Mouse (Mus musculus) C3H10T1/2 (cell line): Measurements from ENCODE around the gene Spry2. TPM values are rescaled to one million over a fixed set of nuclear protein-coding genes. Genes with fewer than 3 reads are reported as not detected.

Source experiments
- polyA plus RNA-seq, 2 experiments: library from polyadenylated mRNA; unstranded; fragments of >200 nt; fragmentation: generic; extraction: Trizol; gene quantifications; one replicate each; pipeline ENCODE4 v1.2.1; 2012; ENCODE audit warnings: missing spikeins in 2 of 2

Spry2 gene
- 10 to 100 TPM in 1 of 2 experiments, 1 to 10 TPM in 1; 2.9 to 27.7 TPM for polyA plus RNA-seq

DNA sequence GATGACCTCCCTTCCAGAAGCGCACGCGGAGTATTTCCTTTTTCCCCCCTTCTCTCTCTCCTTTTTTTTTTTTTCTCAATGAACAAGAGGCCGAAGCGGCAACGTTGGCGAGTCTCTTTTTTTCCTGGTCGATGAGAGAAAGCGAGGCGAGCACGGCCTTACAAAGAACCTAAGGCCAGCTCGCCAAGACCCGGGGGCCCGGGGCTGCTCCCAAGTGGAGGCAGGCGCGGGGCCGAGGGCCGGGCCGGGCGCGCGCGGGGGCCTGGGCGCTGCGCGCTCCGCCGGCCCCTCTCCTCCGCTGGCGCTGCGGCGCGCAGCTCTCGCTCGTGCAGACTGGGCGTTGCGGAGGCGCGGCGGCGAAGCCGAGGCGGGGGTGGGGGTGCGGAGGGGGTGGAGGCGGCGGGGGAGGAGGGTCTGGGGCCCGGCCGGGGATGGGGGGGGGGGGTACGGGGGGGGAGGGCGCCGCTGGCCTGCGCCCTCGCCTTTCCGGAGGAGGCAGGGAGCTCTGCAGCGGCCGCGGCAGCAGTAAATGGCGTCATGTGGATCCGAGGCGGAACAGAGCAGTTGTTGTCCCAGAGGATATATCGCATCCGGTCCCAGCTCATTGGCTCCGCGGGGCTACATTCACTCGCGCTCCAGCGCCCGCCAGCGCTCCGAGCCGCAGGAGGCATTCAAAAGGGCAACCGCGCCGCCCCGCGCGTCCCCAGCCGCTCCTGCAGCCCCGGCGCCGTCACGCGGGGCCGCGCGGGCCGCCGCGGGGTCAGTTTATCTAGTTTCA is at the start of gene Spry2:
Gene Spry2 (minus strand): TSS at position 29 of the 778 bp plus-strand sequence.

Other genes starting within 250 kb of the Spry2 start
- under 1 TPM in 1 of 2 experiments, not detected in 1; 0.04 TPM for gene Trim52, start 209.4 kb upstream of the Spry2 start, polyA plus RNA-seq